12 mouse cellular contexts compared by ENCODE assay signal in the genomic region with DNA sequence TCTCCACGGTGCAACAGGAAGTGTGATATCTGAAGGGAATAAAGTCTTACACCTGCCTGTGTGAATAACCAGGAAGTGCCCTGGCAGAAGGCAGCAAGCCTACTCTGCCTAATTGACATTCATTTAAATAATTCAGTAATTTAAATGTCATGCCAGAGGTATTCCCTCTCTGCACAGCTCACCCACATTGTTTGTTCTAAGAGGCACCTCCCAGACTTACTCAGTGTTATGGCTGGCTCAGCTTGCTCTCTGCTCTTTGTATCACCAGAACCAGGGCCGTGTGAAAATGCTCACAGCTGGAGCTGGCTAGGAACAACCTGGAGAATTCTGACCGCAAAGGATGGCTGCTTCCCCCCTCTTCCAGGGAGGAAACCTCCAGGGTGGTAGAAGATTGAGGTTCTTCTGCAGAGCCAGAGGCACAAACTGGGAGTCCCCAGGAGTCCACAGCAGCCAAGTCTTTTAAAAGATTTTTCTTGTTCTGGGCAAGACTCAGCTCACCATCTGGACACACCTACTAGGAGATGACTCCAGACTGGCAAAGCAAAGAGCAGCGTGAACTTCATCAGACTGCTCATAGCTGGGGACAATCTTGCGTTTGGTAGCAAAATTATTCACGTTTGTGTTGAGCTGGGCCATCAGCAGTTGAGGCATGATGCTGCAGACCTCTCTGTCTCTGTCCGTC. TPM values are rescaled to one million over a fixed set of nuclear protein-coding genes. Genes with fewer than 3 reads are reported as not detected.
DNase-seq lines count a peak whose midpoint lies in the region; ATAC-seq and TF ChIP-seq lines count a peak whose summit lies in the region.
"Had no signal": no experiment of that assay in that cellular context is flagged by ENCODE, and none has a peak within 500 bp of the region (broad histone marks: within the 10 kb centered on the region; RNA-seq: fewer than 3 reads in every experiment).

No protein-coding gene starts in this region.

- in situ Hi-C loops in Patski (cut with MboI; ENCODE audit: low pct_unique_long_range_greater_than_20kb): no loop called here

- WGBS in intestine, embryonic 14.5 days: 45% methylated on average over 7 of the region's 7 CpGs

- H3K9ac ChIP-seq in intestine, embryonic 14.5 days (ENCODE audit: low read length): no peak overlapping the region

- CTCF ChIA-PET in Patski (lab: Charles Lee): no interaction called here

- peaks cover 28% of the 10 kb centered on the region for H3K4me1 ChIP-seq in intestine, embryonic 14.5 days (replicated peaks; ENCODE audit: control insufficient read depth, insufficient read depth, low read length)
- H3K4me1 ChIP-seq: megakaryocyte, embryonic 14.5 days had no signal

- H3K27me3 ChIP-seq in Patski: no peaks in the 10 kb centered on the region
- no peaks in the 10 kb centered on the region for H3K27me3 ChIP-seq in intestine, embryonic 14.5 days (replicated peaks; ENCODE audit: control insufficient read depth, insufficient read depth, low read length)
- H3K27me3 ChIP-seq: megakaryocyte, embryonic 14.5 days had no signal

- no peak overlapping the region for H3K27ac ChIP-seq in intestine, embryonic 14.5 days (ENCODE audit: low read depth)

- POLR2A ChIA-PET in Patski (lab: Charles Lee): interaction anchor here (0.6 kb wide), 1 partner anchor 52 kb away, joined by 4 read pairs; no protein-coding TSS in a partner anchor

- peak; percentile 15 for DNase-seq in adrenal gland, adult 2 months
- no peak for DNase-seq in adrenal gland, postnatal 10 days
- DNase-seq in left cerebral cortex, adult 18-20 months (ENCODE audit: low spot score in 2 of 2): peak; percentile 29 to 55
- no peak for DNase-seq in left cerebral cortex, postnatal 10 days (ENCODE audit: extremely low spot score in 1 of 2, low spot score in 2 of 2)
- DNase-seq in Patski (ENCODE audit: low read depth, low spot score): peak; percentile 65
- DNase-seq in intestine, embryonic 14.5 days (ENCODE audit: low spot score): no peak
- DNase-seq in layer of hippocampus, postnatal 36 days: no peak
- DNase-seq: gastrocnemius, postnatal 14 days; kidney, postnatal 14 days had no signal

- ATAC-seq in Patski: peak; percentile 93
- ATAC-seq in intestine, embryonic 14.5 days (replicated peaks; ENCODE audit: low FRiP score, low TSS enrichment, low read depth): 0 out of 2 replicates have a peak, but pooled peaks have one; percentile 54
- no peak for ATAC-seq in granulocyte monocyte progenitor cell, adult 5-6 weeks (replicated peaks; ENCODE audit: poor library complexity, severe bottlenecking)

- H3K4me3 ChIP-seq in intestine, embryonic 14.5 days (ENCODE audit: low read depth, low read length): no peak overlapping the region
- H3K4me3 ChIP-seq: megakaryocyte, embryonic 14.5 days had no signal

- no peak for TF ChIP-seq CTCF in Patski (IDR thresholded peaks at IDR 0.05)

- no peaks in the 10 kb centered on the region for H3K9me3 ChIP-seq in intestine, embryonic 14.5 days (ENCODE audit: control insufficient read depth, low read length)

- intact Hi-C loops in left cerebral cortex, postnatal 10 days (cut with DNase I): no loop called here

- no peaks in the 10 kb centered on the region for H3K36me3 ChIP-seq in intestine, embryonic 14.5 days (ENCODE audit: control insufficient read depth, insufficient read depth, low read length)

- no peak overlapping the region for H3K4me2 ChIP-seq in intestine, embryonic 14.5 days (ENCODE audit: low read length)

RNA-seq across cellular contexts. Expression of gene Gm17409, which starts 14.5 kb away (rescaled TPM):
- total RNA-seq in adrenal gland, adult 2 months (2021): not detected
- not detected in 2 replicates for polyA plus RNA-seq in adrenal gland, adult 2 months (2012; rRNA removed)
- not detected for total RNA-seq in adrenal gland, postnatal 10 days (2021)
- not detected for total RNA-seq in left cerebral cortex, adult 18-20 months (2021)
- total RNA-seq in left cerebral cortex, postnatal 10 days (2021): not detected
- polyA plus RNA-seq in Patski (2021): not detected
- 0.19 TPM in 1 of 2 replicates, not detected in the other for polyA plus RNA-seq in intestine, embryonic 14.5 days (2014; fragmentation: Nextera tagmentation; extraction: Ambion mirVana)
- total RNA-seq in granulocyte monocyte progenitor cell, adult 5-6 weeks (2014; fragmentation: Nextera tagmentation): not detected in 2 replicates
- total RNA-seq in granulocyte monocyte progenitor cell, adult 5-6 weeks (2017): not detected in 2 replicates
- total RNA-seq in layer of hippocampus, postnatal 36 days (2021): not detected
- total RNA-seq: gastrocnemius, postnatal 14 days had no signal
- polyA plus RNA-seq: limb, embryonic 14.5 days had no signal

Comparison
In these comparisons a context has a peak if more than half of its experiments do, and no peak if none do; other contexts are left out.
1. DNase-seq: peak in adrenal gland, adult 2 months (single experiment), left cerebral cortex, adult 18-20 months (2 of 2) and Patski (single experiment); none in adrenal gland, postnatal 10 days (single experiment), left cerebral cortex, postnatal 10 days (0 of 2), intestine, embryonic 14.5 days (single experiment) and layer of hippocampus, postnatal 36 days (0 of 2).